Mouse (Mus musculus) G1E (cell line): Measurements from ENCODE around the gene Antxr1.

Experiments used
- CTCF ChIP-seq: IDR thresholded peaks from 2 replicates; pipeline ENCODE4 v1.5.1; 2012; ENCODE audit warnings: low read depth, low read length, inconsistent platforms, mixed read lengths
- GATA1 ChIP-seq: IDR thresholded peaks from 2 replicates; pipeline ENCODE4 v1.6.1; 2012; ENCODE audit warnings: borderline replicate concordance, low read length, inconsistent platforms, mixed read lengths
- POLR2AphosphoS5 ChIP-seq: IDR thresholded peaks from 2 replicates; pipeline ENCODE4 v1.6.1; 2012; ENCODE audit warnings: low read depth, low read length, inconsistent platforms; ENCODE audit not compliant: insufficient replicate concordance
- TAL1 ChIP-seq: conservative IDR thresholded peaks from 2 replicates; pipeline ENCODE4 v1.6.1; 2012; ENCODE audit warnings: low read depth, low read length, inconsistent platforms, mixed read lengths

DNA sequence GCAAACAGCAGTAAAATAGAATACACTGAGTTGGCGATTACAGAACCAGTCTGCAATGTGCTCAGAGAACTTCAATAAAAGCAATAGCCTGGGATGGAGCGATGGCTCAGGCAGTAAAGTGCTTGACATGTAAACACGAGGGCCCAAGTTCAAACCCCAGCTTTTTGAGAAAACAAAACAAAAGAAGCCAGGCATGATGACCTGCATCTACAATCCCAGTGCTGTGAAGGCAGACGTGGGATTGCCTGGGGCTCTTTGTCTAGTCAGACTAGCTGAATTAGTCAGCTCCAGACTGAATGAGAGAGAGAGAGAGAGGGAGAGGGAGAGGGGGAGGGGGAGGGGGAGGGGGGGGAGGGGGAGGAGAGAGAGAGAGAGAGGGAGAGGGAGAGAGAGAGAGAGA, 33.6 kb downstream of the Antxr1 start:
- TF ChIP-seq CTCF (no peak), POLR2AphosphoS5 (no peak), GATA1 (no peak), TAL1 (no peak)
